Mouse (Mus musculus) monocyte, adult 59 days (primary cell): ENCODE measurements around the gene Car9. TPM values are rescaled to one million over a fixed set of nuclear protein-coding genes. Genes with fewer than 3 reads are reported as not detected.

Experiments used
- total RNA-seq, 2 experiments: library from RNA; stranded (reverse); gene quantifications; one replicate each; pipeline ENCODE4 v1.2.4; 2023

The Car9 gene
- 1 to 10 TPM; 2.2 to 5.1 TPM for total RNA-seq

DNA sequence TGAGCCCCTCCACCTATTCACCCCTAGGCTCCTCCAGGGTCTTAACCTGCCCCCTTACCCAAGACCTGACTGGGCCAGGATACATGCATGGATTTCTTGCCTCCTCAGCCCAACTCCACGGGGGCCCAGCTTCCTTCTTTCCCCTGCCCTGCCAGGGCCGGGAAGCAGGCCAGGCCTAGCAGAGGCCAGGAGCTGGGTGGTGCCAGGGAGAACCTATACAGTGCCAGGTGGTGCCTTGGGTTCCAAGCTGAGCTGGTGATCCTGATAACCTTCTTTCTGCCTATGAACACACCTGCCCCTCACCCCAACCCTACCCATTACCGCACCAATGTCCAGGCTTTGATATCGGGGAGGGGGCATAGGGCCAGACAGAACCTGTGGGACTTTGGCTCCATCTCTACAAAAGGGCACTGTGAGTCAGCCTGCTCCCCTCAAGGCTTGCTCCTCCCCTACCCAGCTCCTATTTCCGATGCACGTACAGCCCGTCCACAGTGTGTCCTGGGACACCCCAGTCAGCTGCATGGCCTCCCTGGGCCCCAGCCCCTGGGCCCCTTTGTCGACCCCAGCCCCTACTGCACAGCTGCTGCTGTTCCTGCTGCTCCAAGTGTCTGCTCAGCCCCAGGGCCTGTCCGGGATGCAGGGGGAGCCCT, at the start of gene Car9:
Gene Car9, plus strand, starts transcription at position 431 of the 650 bp plus-strand sequence.

GRCm38 (mm10) chr4:43483535-43484091, 23.2 kb upstream of the Car9 start, which contains the start of gene Sit1:
Gene Sit1, minus strand, starts transcription at chr4:43483734.

DNA sequence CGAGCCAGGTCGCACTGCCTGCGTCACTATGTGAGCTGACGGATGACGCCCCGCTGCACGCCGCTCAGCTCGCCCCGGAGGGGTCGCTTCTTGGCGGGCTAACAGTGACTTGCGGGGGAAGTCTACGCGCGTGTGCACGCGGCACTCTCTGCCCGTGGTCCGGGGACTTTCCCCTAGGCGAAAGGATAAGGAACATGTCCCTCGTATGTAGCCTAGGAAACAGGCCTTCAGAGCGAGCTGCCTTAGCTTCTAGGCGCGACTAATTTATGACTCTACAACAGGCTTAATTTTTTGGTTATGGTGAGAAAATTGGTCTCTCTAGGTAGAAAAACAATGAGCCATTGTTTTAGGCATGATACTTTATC, 14.0 kb upstream of the Car9 start, which contains the start of gene Ccdc107:
Gene Ccdc107, plus strand, starts transcription at position 80 of the 365 bp plus-strand sequence.

GRCm38 (mm10) chr4:43499407-43500333, 7.1 kb upstream of the Car9 start, which contains the start of gene Arhgef39:
Gene Arhgef39, minus strand, starts transcription at chr4:43499695.

GRCm38 (mm10) chr4:43561997-43562768, 55.4 kb downstream of the Car9 start, which contains the start of the genes Creb3 and Tln1:
Gene Creb3, plus strand, starts transcription at chr4:43562332.
Gene Tln1, minus strand, starts transcription at chr4:43562691.

Other genes starting within 250 kb of the Car9 start
- under 1 TPM in 1 of 2 experiments, not detected in 1; 0.34 TPM for gene Atp8b5, start 239.8 kb upstream of the Car9 start, total RNA-seq
- gene Rusc2, start 125.0 kb upstream of the Car9 start, total RNA-seq: 1 to 10 TPM; 8.8 to 9.9 TPM
- gene Fam166b, start 77.8 kb upstream of the Car9 start, total RNA-seq: not detected
- 10 to 100 TPM; 37.3 to 37.8 TPM for gene Tesk1, start 65.0 kb upstream of the Car9 start, total RNA-seq
- gene Cd72, start 52.3 kb upstream of the Car9 start, total RNA-seq: 10 to 100 TPM in 1 of 2 experiments, 1 to 10 TPM in 1; 8.2 to 10.6 TPM
- not detected for gene Sit1, start 23.2 kb upstream of the Car9 start, total RNA-seq
- gene Ccdc107, start 14.1 kb upstream of the Car9 start, total RNA-seq: 10 to 100 TPM; 10.6 to 11.3 TPM
- 1 to 10 TPM; 2.5 to 2.6 TPM for gene Arhgef39, start 7.3 kb upstream of the Car9 start, total RNA-seq
- gene Tpm2, start 16.8 kb downstream of the Car9 start, total RNA-seq: under 1 TPM; 0.36 to 0.58 TPM
- 100 to 1,000 TPM in 1 of 2 experiments, 10 to 100 TPM in 1; 69.0 to 105 TPM for gene Creb3, start 55.4 kb downstream of the Car9 start, total RNA-seq
- gene Tln1, start 55.7 kb downstream of the Car9 start, total RNA-seq: 100 to 1,000 TPM; 825 to 900 TPM
- 10 to 100 TPM; 27.9 to 30.9 TPM for gene Rgp1, start 71.7 kb downstream of the Car9 start, total RNA-seq
- gene Gba2, start 71.9 kb downstream of the Car9 start, total RNA-seq: 10 to 100 TPM; 25.2 to 34.6 TPM
- not detected for gene Msmp, start 77.5 kb downstream of the Car9 start, total RNA-seq
- gene Npr2, start 125.0 kb downstream of the Car9 start, total RNA-seq: under 1 TPM in 1 of 2 experiments, not detected in 1; 0.39 TPM
- not detected for gene Spag8, start 146.6 kb downstream of the Car9 start, total RNA-seq
- 10 to 100 TPM; 13.7 to 14.6 TPM for gene Hint2, start 149.5 kb downstream of the Car9 start, total RNA-seq
- gene Tmem8b, start 162.0 kb downstream of the Car9 start, total RNA-seq: 1 to 10 TPM; 1.9 to 2.2 TPM
- under 1 TPM in 1 of 2 experiments, not detected in 1; 0.13 TPM for gene Fam221b, start 162.2 kb downstream of the Car9 start, total RNA-seq
- gene Olfr70, start 193.8 kb downstream of the Car9 start, total RNA-seq: not detected
- gene Olfr71, start 203.3 kb downstream of the Car9 start, total RNA-seq: not detected
- not detected for gene Hrct1, start 220.2 kb downstream of the Car9 start, total RNA-seq
- gene Spaar, start 223.1 kb downstream of the Car9 start, total RNA-seq: not detected